ENCODE assay signal across 16 mouse cellular contexts in the genomic region with DNA sequence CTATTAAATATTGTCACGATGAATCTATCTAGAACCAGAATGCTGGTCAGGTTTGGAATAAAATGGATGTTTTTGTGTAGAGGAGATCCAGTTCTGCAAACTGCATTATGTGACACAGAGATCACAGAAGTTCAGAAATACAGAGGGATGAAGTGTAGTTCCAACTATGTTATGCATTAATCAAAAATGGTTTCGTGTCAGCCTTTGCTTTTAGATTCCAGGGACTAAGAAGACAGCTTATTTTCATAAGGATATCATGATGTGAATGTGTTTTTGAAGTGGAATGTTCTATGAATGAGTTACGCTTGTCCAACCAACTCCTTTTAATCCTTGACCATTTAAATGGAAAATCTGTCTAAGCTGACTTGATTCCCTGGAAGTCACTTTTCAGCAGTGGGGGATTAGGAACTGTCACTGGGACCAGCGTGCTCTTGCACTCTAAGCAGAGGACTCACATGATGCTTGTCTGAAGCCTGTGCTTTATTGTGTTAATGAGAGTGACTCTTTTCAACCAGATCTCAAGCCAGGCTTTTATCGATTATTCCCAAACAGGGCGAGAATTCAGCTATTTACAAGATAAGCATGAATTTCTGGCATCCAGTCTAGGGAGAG.
DNase-seq lines count a peak whose midpoint lies in the region; ATAC-seq and TF ChIP-seq lines count a peak whose summit lies in the region.
"Had no signal": no experiment of that assay in that cellular context is flagged by ENCODE, and none has a peak within 500 bp of the region (broad histone marks: within the 10 kb centered on the region; RNA-seq: fewer than 3 reads in every experiment).

No protein-coding gene starts in this region.

- no peaks in the 10 kb centered on the region for H3K4me1 ChIP-seq in kidney, postnatal 0 days (replicated peaks; ENCODE audit: insufficient read depth, low read length)
- peaks cover 20% of the 10 kb centered on the region for H3K4me1 ChIP-seq in midbrain, embryonic 12.5 days
- no peaks in the 10 kb centered on the region for H3K4me1 ChIP-seq in stomach, embryonic 15.5 days

- no peaks in the 10 kb centered on the region for H3K9me3 ChIP-seq in kidney, postnatal 0 days (replicated peaks; ENCODE audit: low read length)
- H3K9me3 ChIP-seq in midbrain, embryonic 12.5 days = no peaks in the 10 kb centered on the region
- H3K9me3 ChIP-seq in stomach, embryonic 15.5 days = no peaks in the 10 kb centered on the region
- H3K9me3 ChIP-seq: embryonic facial prominence, embryonic 12.5 days had no signal

- no peak for TF ChIP-seq CTCF in kidney, postnatal 0 days (IDR thresholded peaks at IDR 0.05; ENCODE audit: low read depth)

- H3K27ac ChIP-seq in kidney, postnatal 0 days = no peak overlapping the region
- no peak overlapping the region; the same call in 1 of the 2 replicates for H3K27ac ChIP-seq in midbrain, embryonic 12.5 days (replicated peaks)
- no peak overlapping the region for H3K27ac ChIP-seq in stomach, embryonic 15.5 days
- H3K27ac ChIP-seq: embryonic facial prominence, embryonic 12.5 days had no signal

- no peaks in the 10 kb centered on the region for H3K27me3 ChIP-seq in kidney, postnatal 0 days (ENCODE audit: insufficient read depth, low read length)
- H3K27me3 ChIP-seq in midbrain, embryonic 12.5 days = peaks cover 37% of the 10 kb centered on the region
- H3K27me3 ChIP-seq in stomach, embryonic 15.5 days (replicated peaks) = no peaks in the 10 kb centered on the region
- H3K27me3 ChIP-seq: CH12.LX had no signal

- H3K36me3 ChIP-seq in kidney, postnatal 0 days (ENCODE audit: insufficient read depth, low read length) = no peaks in the 10 kb centered on the region
- H3K36me3 ChIP-seq in midbrain, embryonic 12.5 days = no peaks in the 10 kb centered on the region
- no peaks in the 10 kb centered on the region for H3K36me3 ChIP-seq in stomach, embryonic 15.5 days
- H3K36me3 ChIP-seq: embryonic facial prominence, embryonic 12.5 days had no signal

- 62% methylated on average over 6 of the region's 6 CpGs for WGBS in kidney, postnatal 0 days
- WGBS in midbrain, embryonic 12.5 days = 15% methylated on average over 6 of the region's 6 CpGs
- 44% methylated on average over 6 of the region's 6 CpGs for WGBS in stomach, embryonic 15.5 days

- H3K4me2 ChIP-seq in kidney, postnatal 0 days (ENCODE audit: low read length) = no peak overlapping the region
- H3K4me2 ChIP-seq in midbrain, embryonic 12.5 days (replicated peaks) = no peak overlapping the region
- H3K4me2 ChIP-seq in stomach, embryonic 15.5 days = no peak overlapping the region
- H3K4me2 ChIP-seq: embryonic facial prominence, embryonic 12.5 days had no signal

- peak; percentile 11 for DNase-seq in embryo, embryonic 11 days
- no peak for DNase-seq in embryo, embryonic 9.5 days (ENCODE audit: extremely low spot score)
- DNase-seq in kidney, postnatal 0 days (ENCODE audit: low spot score) = peak; percentile 33
- DNase-seq in kidney, postnatal 25 days = no peak
- no peak for DNase-seq in layer of hippocampus, adult 9-10 months (ENCODE audit: low spot score)
- DNase-seq: adrenal gland, adult 8-10 months; cerebellum, adult 11 months; heart, postnatal 4 days; kidney, postnatal 36 days; right cerebral cortex, postnatal 25 days had no signal

- no peak overlapping the region for H3K4me3 ChIP-seq in kidney, postnatal 0 days (replicated peaks; ENCODE audit: low read depth, low read length)
- no peak overlapping the region for H3K4me3 ChIP-seq in midbrain, embryonic 12.5 days
- no peak overlapping the region for H3K4me3 ChIP-seq in stomach, embryonic 15.5 days (replicated peaks)
- H3K4me3 ChIP-seq: embryonic facial prominence, embryonic 12.5 days had no signal

- H3K9ac ChIP-seq in kidney, postnatal 0 days (ENCODE audit: low read depth, low read length) = no peak overlapping the region
- H3K9ac ChIP-seq in midbrain, embryonic 12.5 days (replicated peaks) = no peak overlapping the region
- no peak overlapping the region for H3K9ac ChIP-seq in stomach, embryonic 15.5 days
- H3K9ac ChIP-seq: embryonic facial prominence, embryonic 12.5 days had no signal

- ATAC-seq in kidney, postnatal 0 days (replicated peaks; ENCODE audit: low FRiP score, low read depth) = no peak
- ATAC-seq in midbrain, embryonic 12.5 days (ENCODE audit: low FRiP score, low read depth) = peak; percentile 90
- peak; percentile 22; the same call in 1 of the 2 replicates for ATAC-seq in stomach, embryonic 15.5 days (ENCODE audit: insufficient read depth, low FRiP score, low read depth)
- ATAC-seq in megakaryocyte-erythroid progenitor cell, adult 5-6 weeks (replicated peaks; ENCODE audit: low FRiP score, low TSS enrichment, poor library complexity, severe bottlenecking) = no peak
- ATAC-seq: intestine, postnatal 0 days had no signal

Comparison
In these comparisons a context has a peak if more than half of its experiments do, and no peak if none do; other contexts are left out.
1. DNase-seq: peak in embryo, embryonic 11 days (single experiment) and kidney, postnatal 0 days (single experiment); none in embryo, embryonic 9.5 days (single experiment), kidney, postnatal 25 days (0 of 2) and layer of hippocampus, adult 9-10 months (single experiment).
2. ATAC-seq: peak in midbrain, embryonic 12.5 days (single experiment) and stomach, embryonic 15.5 days (single experiment); none in kidney, postnatal 0 days (single experiment) and megakaryocyte-erythroid progenitor cell, adult 5-6 weeks (single experiment).